Mouse (Mus musculus): ENCODE data around the gene Gm14190. TPM values are rescaled to one million over a fixed set of nuclear protein-coding genes. Genes with fewer than 3 reads are reported as not detected.
"Not testable (repeated sequence)": the region's sequence is repeated elsewhere in the genome, so short reads cannot be mapped to it uniquely, and the experiment has no call there.

The Gm14190 gene
- polyA plus RNA-seq, 1 experiment from 2014 or later: not detected

- H3K9ac ChIP-seq: no peak overlapping the region
- H3K4me3 ChIP-seq: no peak overlapping the region
- no peak overlapping the region for H3K27ac ChIP-seq
- H3K4me1 ChIP-seq: no peaks in the 10 kb centered on the region
- H3K4me2 ChIP-seq: no peak overlapping the region
- WGBS: 72% methylated on average over 3 of the region's 3 CpGs
- no peaks in the 10 kb centered on the region for H3K27me3 ChIP-seq
- ATAC-seq (ENCODE audit: borderline replicate concordance, extremely low read depth, low FRiP score, low TSS enrichment): no peak
- H3K9me3 ChIP-seq: no peaks in the 10 kb centered on the region
- no peaks in the 10 kb centered on the region for H3K36me3 ChIP-seq
Observed at GRCm38 (mm10) chr11:99644351-99644750, 46.2 kb downstream of the Gm14190 start.

- H3K4me1 ChIP-seq; H3K36me3 ChIP-seq; ATAC-seq (ENCODE audit: borderline replicate concordance, extremely low read depth, low FRiP score, low TSS enrichment); H3K4me2 ChIP-seq; H3K27me3 ChIP-seq; H3K4me3 ChIP-seq; H3K27ac ChIP-seq; H3K9me3 ChIP-seq; H3K9ac ChIP-seq: not testable (repeated sequence)
- 72% methylated on average over 9 of the region's 9 CpGs for WGBS
Observed at GRCm38 (mm10) chr11:99643635-99644139, 46.9 kb downstream of the Gm14190 start, which contains the start of gene Krtap4-7. Gene Krtap4-7 (minus strand): TSS chr11:99644089.

- no peak overlapping the region for H3K4me2 ChIP-seq
- no peaks in the 10 kb centered on the region for H3K4me1 ChIP-seq
- WGBS: 7% methylated on average over 1 of the region's 1 CpGs
- no peak for ATAC-seq (ENCODE audit: borderline replicate concordance, extremely low read depth, low FRiP score, low TSS enrichment)
- no peak overlapping the region for H3K9ac ChIP-seq
- no peaks in the 10 kb centered on the region for H3K9me3 ChIP-seq
- no peaks in the 10 kb centered on the region for H3K36me3 ChIP-seq
- H3K4me3 ChIP-seq: no peak overlapping the region
- no peaks in the 10 kb centered on the region for H3K27me3 ChIP-seq
- H3K27ac ChIP-seq: no peak overlapping the region
Observed at GRCm38 (mm10) chr11:99640926-99641325, 49.6 kb downstream of the Gm14190 start.

Other genes with a start within 250 kb of the Gm14190 start
- 3.9 and 5.1 TPM in 2 replicates for gene Krt23, start 197.6 kb downstream of the Gm14190 start, polyA plus RNA-seq (2015; fragmentation: Nextera tagmentation; extraction: Ambion mirVana)
- gene Krt39, start 169.4 kb downstream of the Gm14190 start, polyA plus RNA-seq (2015; fragmentation: Nextera tagmentation; extraction: Ambion mirVana): not detected in 2 replicates
- gene Krt40, start 147.6 kb downstream of the Gm14190 start, polyA plus RNA-seq (2015; fragmentation: Nextera tagmentation; extraction: Ambion mirVana): not detected in 2 replicates
- not detected in 2 replicates for gene Krtap3-3, start 139.9 kb downstream of the Gm14190 start, polyA plus RNA-seq (2015; fragmentation: Nextera tagmentation; extraction: Ambion mirVana)
- gene Krtap3-2, start 133.9 kb downstream of the Gm14190 start, polyA plus RNA-seq (2015; fragmentation: Nextera tagmentation; extraction: Ambion mirVana): not detected in 2 replicates
- not detected in 2 replicates for gene Gm11939, start 131.3 kb downstream of the Gm14190 start, polyA plus RNA-seq (2015; fragmentation: Nextera tagmentation; extraction: Ambion mirVana)
- gene Krtap3-1, start 124.1 kb downstream of the Gm14190 start, polyA plus RNA-seq (2015; fragmentation: Nextera tagmentation; extraction: Ambion mirVana): not detected in 2 replicates
- gene Krtap1-5, start 109.7 kb downstream of the Gm14190 start, polyA plus RNA-seq (2015; fragmentation: Nextera tagmentation; extraction: Ambion mirVana): not detected in 2 replicates
- gene Krtap1-4, start 107.1 kb downstream of the Gm14190 start, polyA plus RNA-seq (2015; fragmentation: Nextera tagmentation; extraction: Ambion mirVana): not detected in 2 replicates
- gene Krtap1-3, start 99.4 kb downstream of the Gm14190 start, polyA plus RNA-seq (2015; fragmentation: Nextera tagmentation; extraction: Ambion mirVana): not detected in 2 replicates
- not detected in 2 replicates for gene Krtap9-3, start 92.6 kb downstream of the Gm14190 start, polyA plus RNA-seq (2015; fragmentation: Nextera tagmentation; extraction: Ambion mirVana)
- gene Gm11938, start 87.4 kb downstream of the Gm14190 start, polyA plus RNA-seq (2015; fragmentation: Nextera tagmentation; extraction: Ambion mirVana): not detected in 2 replicates
- not detected in 2 replicates for gene Gm11937, start 80.6 kb downstream of the Gm14190 start, polyA plus RNA-seq (2015; fragmentation: Nextera tagmentation; extraction: Ambion mirVana)
- gene Krtap2-4, start 75.9 kb downstream of the Gm14190 start, polyA plus RNA-seq (2015; fragmentation: Nextera tagmentation; extraction: Ambion mirVana): not detected in 2 replicates
- not detected in 2 replicates for gene Gm11562, start 70.3 kb downstream of the Gm14190 start, polyA plus RNA-seq (2015; fragmentation: Nextera tagmentation; extraction: Ambion mirVana)
- not detected in 2 replicates for gene Krtap4-1, start 62.5 kb downstream of the Gm14190 start, polyA plus RNA-seq (2015; fragmentation: Nextera tagmentation; extraction: Ambion mirVana)
- not detected in 2 replicates for gene Krtap4-2, start 55.7 kb downstream of the Gm14190 start, polyA plus RNA-seq (2015; fragmentation: Nextera tagmentation; extraction: Ambion mirVana)
- not detected in 2 replicates for gene Krtap4-7, start 46.7 kb downstream of the Gm14190 start, polyA plus RNA-seq (2015; fragmentation: Nextera tagmentation; extraction: Ambion mirVana)
- gene Gm11555, start 40.5 kb downstream of the Gm14190 start, polyA plus RNA-seq (2015; fragmentation: Nextera tagmentation; extraction: Ambion mirVana): not detected in 2 replicates
- not detected in 2 replicates for gene Gm11563, start 31.8 kb downstream of the Gm14190 start, polyA plus RNA-seq (2015; fragmentation: Nextera tagmentation; extraction: Ambion mirVana)
- gene Krtap4-6, start 24.8 kb downstream of the Gm14190 start, polyA plus RNA-seq (2015; fragmentation: Nextera tagmentation; extraction: Ambion mirVana): not detected in 2 replicates
- gene Gm14180, start 43.5 kb upstream of the Gm14190 start, polyA plus RNA-seq (2015; fragmentation: Nextera tagmentation; extraction: Ambion mirVana): not detected in 2 replicates
- gene Gm11595, start 82.2 kb upstream of the Gm14190 start, polyA plus RNA-seq (2015; fragmentation: Nextera tagmentation; extraction: Ambion mirVana): not detected in 2 replicates
- gene Krtap4-8, start 90.0 kb upstream of the Gm14190 start, polyA plus RNA-seq (2015; fragmentation: Nextera tagmentation; extraction: Ambion mirVana): not detected in 2 replicates
- gene Krtap4-9, start 94.5 kb upstream of the Gm14190 start, polyA plus RNA-seq (2015; fragmentation: Nextera tagmentation; extraction: Ambion mirVana): not detected in 2 replicates
- not detected in 2 replicates for gene Gm11596, start 102.7 kb upstream of the Gm14190 start, polyA plus RNA-seq (2015; fragmentation: Nextera tagmentation; extraction: Ambion mirVana)
- not detected in 2 replicates for gene Gm11569, start 108.2 kb upstream of the Gm14190 start, polyA plus RNA-seq (2015; fragmentation: Nextera tagmentation; extraction: Ambion mirVana)
- gene Gm11554, start 113.7 kb upstream of the Gm14190 start, polyA plus RNA-seq (2015; fragmentation: Nextera tagmentation; extraction: Ambion mirVana): not detected in 2 replicates
- gene Krtap4-13, start 119.2 kb upstream of the Gm14190 start, polyA plus RNA-seq (2015; fragmentation: Nextera tagmentation; extraction: Ambion mirVana): not detected in 2 replicates
- gene Gm11564, start 124.9 kb upstream of the Gm14190 start, polyA plus RNA-seq (2015; fragmentation: Nextera tagmentation; extraction: Ambion mirVana): not detected in 2 replicates
- gene 2300003K06Rik, start 147.3 kb upstream of the Gm14190 start, polyA plus RNA-seq (2015; fragmentation: Nextera tagmentation; extraction: Ambion mirVana): not detected in 2 replicates
- gene Krtap4-16, start 160.9 kb upstream of the Gm14190 start, polyA plus RNA-seq (2015; fragmentation: Nextera tagmentation; extraction: Ambion mirVana): not detected in 2 replicates
- gene Gm11568, start 167.2 kb upstream of the Gm14190 start, polyA plus RNA-seq (2015; fragmentation: Nextera tagmentation; extraction: Ambion mirVana): not detected in 2 replicates
- gene Gm11559, start 173.7 kb upstream of the Gm14190 start, polyA plus RNA-seq (2015; fragmentation: Nextera tagmentation; extraction: Ambion mirVana): not detected in 2 replicates
- not detected in 2 replicates for gene Krtap9-1, start 182.6 kb upstream of the Gm14190 start, polyA plus RNA-seq (2015; fragmentation: Nextera tagmentation; extraction: Ambion mirVana)
- gene Gm11567, start 188.4 kb upstream of the Gm14190 start, polyA plus RNA-seq (2015; fragmentation: Nextera tagmentation; extraction: Ambion mirVana): not detected in 2 replicates
- gene Krtap31-1, start 217.2 kb upstream of the Gm14190 start, polyA plus RNA-seq (2015; fragmentation: Nextera tagmentation; extraction: Ambion mirVana): not detected in 2 replicates
- gene Gm11565, start 224.0 kb upstream of the Gm14190 start, polyA plus RNA-seq (2015; fragmentation: Nextera tagmentation; extraction: Ambion mirVana): not detected in 2 replicates
- not detected in 2 replicates for gene Krtap31-2, start 245.6 kb upstream of the Gm14190 start, polyA plus RNA-seq (2015; fragmentation: Nextera tagmentation; extraction: Ambion mirVana)

Data from lung, embryonic 15.5 days (tissue).